Mouse (Mus musculus) forebrain, embryonic 13.5 days (tissue): ENCODE results near the gene Cx3cr1. TPM values are rescaled to one million over a fixed set of nuclear protein-coding genes. Genes with fewer than 3 reads are reported as not detected.

Experiments
- ATAC-seq: fragments of 200-750 bp; cut with Nextera tagmentation; 2 replicates; pipeline ENCODE4 v1.8.0; 2017
- H3K27ac ChIP-seq: fragments of 300-500 bp; sonication (generic); 2 replicates; pipeline ENCODE4 v1.5.1; 2015; ENCODE audit warnings: inconsistent platforms, mild to moderate bottlenecking, moderate library complexity
- H3K27me3 ChIP-seq: fragments of 300-500 bp; sonication (generic); 2 replicates; pipeline ENCODE4 v1.6.1; 2015; ENCODE audit warnings: mild to moderate bottlenecking, inconsistent platforms
- H3K36me3 ChIP-seq: fragments of 300-500 bp; sonication (generic); 2 replicates; pipeline ENCODE4 v1.6.1; 2015; ENCODE audit warnings: mild to moderate bottlenecking, inconsistent platforms; ENCODE audit not compliant: poor library complexity, severe bottlenecking
- H3K4me1 ChIP-seq: fragments of 300-500 bp; sonication (generic); 2 replicates; pipeline ENCODE4 v1.6.1; 2015; ENCODE audit warnings: inconsistent platforms
- H3K4me2 ChIP-seq: fragments of 300-500 bp; sonication (generic); 2 replicates; pipeline ENCODE4 v1.6.1; 2015; ENCODE audit warnings: inconsistent platforms, mild to moderate bottlenecking, moderate library complexity
- H3K4me3 ChIP-seq: fragments of 300-500 bp; sonication (generic); 2 replicates; pipeline ENCODE4 v1.5.1; 2015; ENCODE audit warnings: mild to moderate bottlenecking, inconsistent platforms
- H3K9ac ChIP-seq: fragments of 300-500 bp; sonication (generic); 2 replicates; pipeline ENCODE4 v1.6.1; 2015; ENCODE audit warnings: mild to moderate bottlenecking, inconsistent platforms
- H3K9me3 ChIP-seq: fragments of 300-500 bp; sonication (generic); replicated peaks from 2 replicates; pipeline ENCODE4 v1.6.1; 2016; ENCODE audit warnings: inconsistent platforms
- WGBS: fragments of 180-500 bp; shearing (Covaris S2); methylation state at CpG from one replicate; pipeline ENCODE4 v1.1.7; 2015; 5-methylcytosine and 5-hydroxymethylcytosine counted together
- polyA plus RNA-seq: library from polyadenylated mRNA; unstranded; fragments of >200 nt; fragmentation: Nextera tagmentation; extraction: Ambion mirVana; gene quantifications from 2 replicates; pipeline ENCODE4 v1.2.1, GENCODE M21; 2015

Cx3cr1 gene
- polyA plus RNA-seq, 1 experiment from 2014 or later: 5.0 TPM

DNA sequence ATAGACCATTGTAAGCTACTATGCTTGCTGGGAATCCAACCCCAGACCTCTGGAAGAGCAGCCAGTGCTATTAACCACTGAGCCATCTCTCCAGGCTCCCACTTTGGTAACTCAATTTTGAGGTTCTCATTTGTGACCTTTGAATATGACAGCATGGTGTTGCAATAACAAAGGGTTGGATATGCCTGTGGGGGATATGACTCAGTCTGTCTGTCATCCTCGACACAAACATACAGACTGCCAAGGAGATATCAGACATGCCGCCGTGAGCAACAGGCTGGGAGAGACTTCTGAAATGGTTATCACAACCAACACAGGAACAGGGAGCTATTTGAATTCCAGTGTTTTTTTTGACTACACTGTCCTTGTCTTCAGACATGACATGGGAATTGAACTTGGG, 20.3 kb downstream of the Cx3cr1 start:
- ATAC-seq: no peak
- no peaks in the 10 kb centered on the region for H3K9me3 ChIP-seq
- no peaks in the 10 kb centered on the region for H3K4me1 ChIP-seq
- H3K27me3 ChIP-seq: no peaks in the 10 kb centered on the region
- WGBS: 91% methylated on average over 3 of the region's 3 CpGs
- no peak overlapping the region for H3K27ac ChIP-seq
- no peak overlapping the region for H3K9ac ChIP-seq
- no peak overlapping the region for H3K4me3 ChIP-seq
- H3K4me2 ChIP-seq: no peak overlapping the region
- H3K36me3 ChIP-seq: no peaks in the 10 kb centered on the region

DNA sequence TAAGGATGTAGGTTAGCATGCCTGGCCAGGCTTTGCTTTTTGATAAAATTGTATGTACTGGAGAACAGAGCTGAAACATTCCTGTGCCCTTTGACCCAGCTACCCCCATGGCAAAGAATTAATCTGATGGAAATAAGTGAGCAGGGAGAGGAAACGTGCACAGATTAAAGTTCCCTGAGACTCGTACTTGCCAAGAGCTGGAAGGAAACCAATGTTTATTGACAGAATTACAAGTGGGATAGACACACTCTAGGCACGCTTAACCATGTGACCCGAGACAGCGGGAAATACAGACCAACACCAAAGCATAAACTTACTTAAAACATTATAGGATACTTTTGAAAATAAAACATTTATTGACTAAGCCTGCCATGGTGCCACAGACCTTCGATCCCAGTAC, 21.2 kb downstream of the Cx3cr1 start:
- Histone ChIP-seq H3K4me2 (no peak overlapping the region), H3K27me3 (no peaks in the 10 kb centered on the region), H3K27ac (no peak overlapping the region), H3K9me3 (no peaks in the 10 kb centered on the region), H3K9ac (no peak overlapping the region), H3K36me3 (no peaks in the 10 kb centered on the region), H3K4me1 (no peaks in the 10 kb centered on the region), H3K4me3 (no peak overlapping the region)
- WGBS: 71% methylated on average over 6 of the region's 6 CpGs
- no peak for ATAC-seq

- Histone ChIP-seq H3K9ac (no peak overlapping the region), H3K9me3 (0 out of 2 replicates have a peak, but pooled peaks cover 4% of the 10 kb centered on the region), H3K27ac (no peak overlapping the region), H3K4me2 (no peak overlapping the region), H3K27me3 (no peaks in the 10 kb centered on the region), H3K36me3 (no peaks in the 10 kb centered on the region), H3K4me3 (no peak overlapping the region), H3K4me1 (no peaks in the 10 kb centered on the region)
- 84% methylated on average over 7 of the region's 7 CpGs for WGBS
- no peak for ATAC-seq
Measured at GRCm38 (mm10) chr9:120043115-120043514, 26.6 kb downstream of the Cx3cr1 start.

- Histone ChIP-seq H3K4me3 (no peak overlapping the region), H3K27me3 (no peaks in the 10 kb centered on the region), H3K9ac (no peak overlapping the region), H3K36me3 (no peaks in the 10 kb centered on the region), H3K27ac (no peak overlapping the region), H3K4me2 (no peak overlapping the region), H3K4me1 (no peaks in the 10 kb centered on the region), H3K9me3 (0 out of 2 replicates have a peak, but pooled peaks cover 4% of the 10 kb centered on the region)
- ATAC-seq: no peak
- 83% methylated on average over 7 of the region's 7 CpGs for WGBS
Measured at GRCm38 (mm10) chr9:120037414-120037813, 32.3 kb downstream of the Cx3cr1 start.

DNA sequence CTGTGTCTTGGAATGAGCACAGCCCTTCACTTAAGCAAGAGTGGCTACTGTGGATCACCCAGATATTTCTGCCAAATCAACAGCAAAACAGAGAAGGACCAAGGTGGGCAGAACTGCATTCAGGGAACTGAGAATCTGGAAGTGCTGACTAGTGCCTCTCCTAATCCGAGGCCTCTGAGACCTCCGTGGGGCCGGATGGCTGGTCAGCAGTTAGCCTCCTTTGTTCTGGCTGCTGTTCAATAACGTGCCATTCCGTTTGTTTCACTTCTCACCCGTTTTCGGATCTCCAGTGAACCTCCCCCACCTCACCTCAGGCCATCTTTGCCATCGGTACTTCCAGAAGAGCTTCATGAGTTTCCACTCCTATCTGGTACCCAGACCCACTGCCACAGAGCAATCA, 35.3 kb downstream of the Cx3cr1 start:
- whole genome bisulfite sequencing: 71% methylated on average over 8 of the region's 8 CpGs
- Histone ChIP-seq H3K9ac (no peak overlapping the region), H3K27ac (no peak overlapping the region), H3K4me3 (no peak overlapping the region), H3K36me3 (no peaks in the 10 kb centered on the region), H3K4me2 (no peak overlapping the region), H3K27me3 (no peaks in the 10 kb centered on the region), H3K4me1 (no peaks in the 10 kb centered on the region), H3K9me3 (no peaks in the 10 kb centered on the region)
- ATAC-seq: no peak

GRCm38 (mm10) chr9:120032710-120033109, 37.0 kb downstream of the Cx3cr1 start:
- Histone ChIP-seq H3K27ac (no peak overlapping the region), H3K9ac (no peak overlapping the region), H3K4me1 (no peaks in the 10 kb centered on the region), H3K4me2 (no peak overlapping the region), H3K36me3 (no peaks in the 10 kb centered on the region), H3K27me3 (no peaks in the 10 kb centered on the region), H3K4me3 (no peak overlapping the region), H3K9me3 (no peaks in the 10 kb centered on the region)
- ATAC-seq: no peak
- 84% methylated on average over 6 of the region's 6 CpGs for WGBS

GRCm38 (mm10) chr9:120030421-120030820, 39.3 kb downstream of the Cx3cr1 start:
- no peaks in the 10 kb centered on the region for H3K27me3 ChIP-seq
- no peak overlapping the region for H3K4me3 ChIP-seq
- no peak for ATAC-seq
- no peak overlapping the region for H3K9ac ChIP-seq
- no peak overlapping the region for H3K4me2 ChIP-seq
- no peaks in the 10 kb centered on the region for H3K4me1 ChIP-seq
- H3K9me3 ChIP-seq: no peaks in the 10 kb centered on the region
- H3K27ac ChIP-seq: no peak overlapping the region
- 91% methylated on average over 10 of the region's 10 CpGs for WGBS
- H3K36me3 ChIP-seq: no peaks in the 10 kb centered on the region

GRCm38 (mm10) chr9:120029880-120030279, 39.8 kb downstream of the Cx3cr1 start:
- 94% methylated on average over 6 of the region's 6 CpGs for WGBS
- ATAC-seq: no peak

DNA sequence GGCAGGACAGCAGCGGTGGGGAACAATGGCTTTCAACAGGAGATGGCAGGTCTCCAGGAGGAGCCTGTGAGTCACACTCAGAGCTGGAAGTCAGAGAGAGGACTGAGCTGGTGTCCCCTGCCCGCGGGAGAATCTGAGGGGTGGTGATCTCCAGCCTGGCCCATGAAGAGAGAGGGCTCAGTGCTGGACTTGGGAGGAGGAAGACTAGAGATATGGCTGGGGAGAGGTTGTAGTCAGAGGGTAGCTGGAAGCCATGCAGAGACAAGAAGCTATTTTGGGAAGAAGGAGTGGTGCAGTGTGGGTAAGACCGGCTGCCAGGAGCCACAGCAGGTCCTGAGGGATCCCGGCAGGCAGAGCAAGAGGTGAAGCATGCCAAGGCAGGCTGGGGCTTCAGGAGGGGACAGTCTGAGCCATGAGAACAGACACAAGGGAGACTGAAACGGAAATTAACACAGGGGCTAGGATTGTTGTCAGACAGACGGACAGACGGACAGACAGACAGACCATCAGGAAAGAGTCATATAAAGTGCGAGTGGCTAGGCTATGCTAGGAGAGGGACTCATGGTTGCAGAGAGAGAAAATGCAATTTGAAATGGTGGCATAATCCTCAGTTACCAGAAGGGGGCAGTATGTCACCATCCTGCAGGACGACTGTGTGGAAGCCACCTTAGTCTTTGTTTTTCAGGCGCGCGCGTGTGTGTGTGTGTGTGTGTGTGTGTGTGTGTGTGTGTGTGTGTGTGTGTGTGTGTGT, 42.1 kb downstream of the Cx3cr1 start:
- no peak overlapping the region for H3K27ac ChIP-seq
- no peak overlapping the region for H3K4me3 ChIP-seq
- H3K4me1 ChIP-seq: 0 out of 2 replicates have a peak, but pooled peaks cover 5% of the 10 kb centered on the region
- ATAC-seq: peak; percentile 66; the same call in 1 of the 2 replicates
- H3K9ac ChIP-seq: no peak overlapping the region
- no peak overlapping the region for H3K4me2 ChIP-seq
- 28% methylated on average over 14 of the region's 14 CpGs for WGBS
- no peaks in the 10 kb centered on the region for H3K9me3 ChIP-seq
- H3K27me3 ChIP-seq: no peaks in the 10 kb centered on the region
- H3K36me3 ChIP-seq: no peaks in the 10 kb centered on the region

More at GRCm38 (mm10) chr9:120029880-120030279, 39.8 kb downstream of the Cx3cr1 start:
- Histone ChIP-seq H3K9me3 (no peaks in the 10 kb centered on the region), H3K9ac (no peak overlapping the region), H3K4me3 (no peak overlapping the region), H3K36me3 (no peaks in the 10 kb centered on the region), H3K4me1 (no peaks in the 10 kb centered on the region), H3K27ac (no peak overlapping the region), H3K4me2 (no peak overlapping the region), H3K27me3 (no peaks in the 10 kb centered on the region)

- no peak overlapping the region for H3K27ac ChIP-seq
- no peaks in the 10 kb centered on the region for H3K9me3 ChIP-seq
- 86% methylated on average over 5 of the region's 5 CpGs for WGBS
- H3K9ac ChIP-seq: no peak overlapping the region
- 0 out of 2 replicates have a peak, but pooled peaks cover 5% of the 10 kb centered on the region for H3K4me1 ChIP-seq
- H3K36me3 ChIP-seq: no peaks in the 10 kb centered on the region
- no peak overlapping the region for H3K4me3 ChIP-seq
- H3K4me2 ChIP-seq: no peak overlapping the region
- no peak for ATAC-seq
- H3K27me3 ChIP-seq: no peaks in the 10 kb centered on the region
Measured at GRCm38 (mm10) chr9:120024625-120025024, 45.1 kb downstream of the Cx3cr1 start.

- Histone ChIP-seq H3K4me2 (no peak overlapping the region), H3K4me1 (0 out of 2 replicates have a peak, but pooled peaks cover 5% of the 10 kb centered on the region), H3K27ac (no peak overlapping the region), H3K9me3 (no peaks in the 10 kb centered on the region), H3K27me3 (no peaks in the 10 kb centered on the region), H3K4me3 (no peak overlapping the region), H3K9ac (no peak overlapping the region), H3K36me3 (no peaks in the 10 kb centered on the region)
- no peak for ATAC-seq
- WGBS: 68% methylated on average over 10 of the region's 10 CpGs
Measured at GRCm38 (mm10) chr9:120024171-120024570, 45.5 kb downstream of the Cx3cr1 start.

DNA sequence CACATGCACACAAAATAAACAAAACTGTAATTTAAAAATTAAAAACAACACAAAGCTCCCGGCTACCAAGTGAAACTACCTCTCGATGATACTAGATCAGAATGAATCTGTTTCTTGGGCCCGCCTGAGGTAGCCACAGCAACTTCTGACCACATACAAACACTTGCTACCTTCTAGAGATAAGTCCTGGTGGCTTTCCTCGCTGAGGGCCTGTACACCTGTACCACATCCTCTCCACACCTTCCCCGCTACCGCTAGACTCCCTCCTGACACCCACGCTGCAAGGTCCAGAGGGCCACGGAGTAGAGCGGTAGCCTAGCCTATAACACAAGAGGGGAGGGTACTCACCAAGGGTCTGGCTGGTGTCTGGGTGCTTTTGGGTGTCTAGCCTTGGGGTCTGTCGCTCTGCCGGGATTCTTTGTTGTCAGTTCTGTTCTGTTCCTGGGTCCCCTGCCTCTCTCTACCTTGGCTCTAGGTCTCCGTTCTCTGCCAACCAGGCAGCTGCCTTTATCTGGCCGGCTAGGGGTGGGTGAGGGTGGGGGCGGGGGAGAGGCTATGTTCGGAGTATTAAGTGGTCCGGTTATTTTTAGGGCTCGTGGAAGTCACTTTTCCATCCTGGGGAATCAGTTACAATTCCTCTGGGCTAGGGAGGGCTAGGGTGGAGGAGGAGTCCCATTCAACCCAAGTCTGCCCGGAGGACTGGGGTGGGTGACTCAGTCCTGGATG, 46.4 kb downstream of the Cx3cr1 start, which contains the start of gene Xirp1:
Gene Xirp1 (minus strand): TSS at position 513 of the 726 bp plus-strand sequence.
- no peak within 1 kb of the TSS for H3K9ac ChIP-seq
- no peak within 1 kb of the TSS for H3K4me2 ChIP-seq
- H3K27ac ChIP-seq: no peak within 1 kb of the TSS
- no peaks in the 10 kb centered on the region for H3K36me3 ChIP-seq
- ATAC-seq: no peak
- no peaks in the 10 kb centered on the region for H3K27me3 ChIP-seq
- 87% methylated on average over 18 of the region's 18 CpGs for WGBS
- H3K4me1 ChIP-seq: 0 out of 2 replicates have a peak, but pooled peaks cover 5% of the 10 kb centered on the region
- H3K4me3 ChIP-seq: no peak within 1 kb of the TSS
- H3K9me3 ChIP-seq: no peaks in the 10 kb centered on the region
